In genomic region chr1:139162814-139163213, GRCm38 (mm10) we compare ENCODE assay signal across 8 mouse cellular contexts.
A peak's percentile ranks its signal among the peaks of the same experiment; 100 is the strongest.
DNase-seq lines count a peak whose midpoint lies in the region; ATAC-seq and TF ChIP-seq lines count a peak whose summit lies in the region.

No protein-coding gene starts in this region.

- no peak overlapping the region for H3K4me3 ChIP-seq in heart, embryonic 12.5 days
- no peak overlapping the region for H3K4me3 ChIP-seq in forebrain, postnatal 0 days (ENCODE audit: low read depth, low read length)
- no peak overlapping the region for H3K4me3 ChIP-seq in limb, embryonic 12.5 days (replicated peaks)
- H3K4me3 ChIP-seq in neural tube, embryonic 15.5 days (replicated peaks) = no peak overlapping the region

- H3K36me3 ChIP-seq in heart, embryonic 12.5 days = peaks cover 3% of the 10 kb centered on the region; the same call in 1 of the 2 replicates
- no peaks in the 10 kb centered on the region; the same call in 1 of the 2 replicates for H3K36me3 ChIP-seq in forebrain, postnatal 0 days (ENCODE audit: insufficient read depth)
- no peaks in the 10 kb centered on the region; the same call in 1 of the 2 replicates for H3K36me3 ChIP-seq in limb, embryonic 12.5 days
- H3K36me3 ChIP-seq in neural tube, embryonic 15.5 days = no peaks in the 10 kb centered on the region

- H3K4me1 ChIP-seq in heart, embryonic 12.5 days (replicated peaks) = peaks cover 3% of the 10 kb centered on the region; the same call in 1 of the 2 replicates
- no peaks in the 10 kb centered on the region for H3K4me1 ChIP-seq in forebrain, postnatal 0 days (ENCODE audit: insufficient read depth)
- H3K4me1 ChIP-seq in limb, embryonic 12.5 days (replicated peaks) = no peaks in the 10 kb centered on the region
- no peaks in the 10 kb centered on the region for H3K4me1 ChIP-seq in neural tube, embryonic 15.5 days

- H3K9me3 ChIP-seq in heart, embryonic 12.5 days (replicated peaks) = no peaks in the 10 kb centered on the region
- no peaks in the 10 kb centered on the region for H3K9me3 ChIP-seq in forebrain, postnatal 0 days (ENCODE audit: low read length)
- no peaks in the 10 kb centered on the region for H3K9me3 ChIP-seq in limb, embryonic 12.5 days
- H3K9me3 ChIP-seq in neural tube, embryonic 15.5 days (replicated peaks) = no peaks in the 10 kb centered on the region

- H3K4me2 ChIP-seq in heart, embryonic 12.5 days = no peak overlapping the region
- H3K4me2 ChIP-seq in forebrain, postnatal 0 days (ENCODE audit: low read depth) = no peak overlapping the region
- H3K4me2 ChIP-seq in limb, embryonic 12.5 days = no peak overlapping the region
- H3K4me2 ChIP-seq in neural tube, embryonic 15.5 days = no peak overlapping the region

- WGBS in heart, embryonic 12.5 days = 23% methylated on average over 5 of the region's 5 CpGs
- WGBS in forebrain, postnatal 0 days = 25% methylated on average over 5 of the region's 5 CpGs
- 28% methylated on average over 5 of the region's 5 CpGs for WGBS in limb, embryonic 12.5 days
- 46% methylated on average over 5 of the region's 5 CpGs for WGBS in neural tube, embryonic 15.5 days

- no peaks in the 10 kb centered on the region for H3K27me3 ChIP-seq in heart, embryonic 12.5 days (replicated peaks)
- no peaks in the 10 kb centered on the region for H3K27me3 ChIP-seq in forebrain, postnatal 0 days (ENCODE audit: insufficient read depth, low read length)
- no peaks in the 10 kb centered on the region for H3K27me3 ChIP-seq in limb, embryonic 12.5 days
- no peaks in the 10 kb centered on the region for H3K27me3 ChIP-seq in neural tube, embryonic 15.5 days (replicated peaks)

- intact Hi-C loops in gastrocnemius, postnatal 14 days (cut with DNase I; ENCODE audit: low total_unique reads) = loop anchor here (5.0 to 10.0 kb wide), 2 partner anchors 102 to 326 kb away; no protein-coding TSS in a partner anchor

- H3K27ac ChIP-seq in heart, embryonic 12.5 days (ENCODE audit: poor library complexity, severe bottlenecking) = no peak overlapping the region
- H3K27ac ChIP-seq in forebrain, postnatal 0 days (ENCODE audit: low read depth, low read length) = no peak overlapping the region
- no peak overlapping the region for H3K27ac ChIP-seq in limb, embryonic 12.5 days
- no peak overlapping the region for H3K27ac ChIP-seq in neural tube, embryonic 15.5 days (replicated peaks)

- no peak overlapping the region for H3K9ac ChIP-seq in heart, embryonic 12.5 days
- H3K9ac ChIP-seq in forebrain, postnatal 0 days = no peak overlapping the region
- no peak overlapping the region for H3K9ac ChIP-seq in limb, embryonic 12.5 days (replicated peaks)
- H3K9ac ChIP-seq in neural tube, embryonic 15.5 days (replicated peaks) = no peak overlapping the region

- ATAC-seq in heart, embryonic 12.5 days (ENCODE audit: insufficient number of reproducible peaks, low FRiP score) = no peak
- peak; percentile 34; the same call in 1 of the 2 replicates for ATAC-seq in forebrain, postnatal 0 days
- peak; percentile 63; the same call in 1 of the 2 replicates for ATAC-seq in limb, embryonic 12.5 days (ENCODE audit: insufficient number of reproducible peaks, insufficient read depth, low FRiP score, low TSS enrichment, low read depth)
- ATAC-seq in neural tube, embryonic 15.5 days (ENCODE audit: low FRiP score) = 0 out of 2 replicates have a peak, but pooled peaks have one; percentile 31

- TF ChIP-seq CTCF in forebrain, postnatal 0 days (IDR thresholded peaks at IDR 0.05; ENCODE audit: low read depth) = peak; percentile 60

- DNase-seq in heart, adult 18-20 months = peak; percentile 11 to 44
- DNase-seq in A20 (ENCODE audit: low read depth, low spot score) (peak; percentile 61), adipocyte (ENCODE audit: low spot score) (peak; percentile 31)
- peak; percentile 45 for DNase-seq in forebrain, postnatal 0 days
- no peak for DNase-seq in gastrocnemius, postnatal 14 days
